Mouse (Mus musculus) macrophage (primary cell): Measurements from ENCODE around the gene Thada. TPM values are rescaled to one million over a fixed set of nuclear protein-coding genes. Genes with fewer than 3 reads are reported as not detected.

Experiments used
- H3K27ac ChIP-seq: fragments of 350-480 bp; formaldehyde crosslinking; 2 replicates; pipeline ENCODE4 v1.9.0; 2021
- H3K36me3 ChIP-seq: fragments of 350-480 bp; formaldehyde crosslinking; 2 replicates; pipeline ENCODE4 v1.9.0; 2021; ENCODE audit errors: inconsistent target
- H3K4me3 ChIP-seq: fragments of 350-480 bp; formaldehyde crosslinking; 2 replicates; pipeline ENCODE4 v1.9.0; 2021; ENCODE audit errors: inconsistent target
- H3K79me2 ChIP-seq: fragments of 350-480 bp; formaldehyde crosslinking; 2 replicates; pipeline ENCODE4 v1.9.0; 2021; ENCODE audit errors: inconsistent target
- WGBS: methylation state at CpG from one replicate; pipeline ENCODE4 v1.1.7; 2026; ENCODE audit warnings: inconsistent platforms; ENCODE audit not compliant: missing documents; 5-methylcytosine and 5-hydroxymethylcytosine counted together
- polyA plus RNA-seq: library from polyadenylated mRNA; stranded (reverse); fragments of 250-400 nt; gene quantifications from 3 replicates; pipeline ENCODE4 v1.2.4, GENCODE M21; 2018; ENCODE audit warnings: inconsistent platforms

Thada gene
- polyA plus RNA-seq, 1 experiment from 2014 or later = 6.0 TPM

DNA sequence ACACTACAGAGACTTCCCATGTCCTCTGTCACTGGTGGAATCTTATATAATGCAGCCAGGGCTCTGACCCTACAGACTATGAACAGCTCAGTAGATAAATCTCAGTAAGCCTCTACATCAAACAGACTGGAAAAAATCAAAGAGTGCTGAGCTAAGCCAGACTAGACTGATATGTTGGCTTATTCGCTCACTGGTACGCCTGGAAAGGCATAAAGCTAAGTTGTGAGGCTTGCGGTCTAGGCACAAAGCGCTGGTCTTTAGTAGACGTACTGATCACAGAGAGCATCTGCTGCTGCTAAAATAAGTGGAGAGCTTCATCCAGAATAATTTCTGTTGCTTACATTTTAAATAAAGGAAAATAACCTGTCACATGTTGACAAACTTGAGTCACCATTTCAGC lies 95.6 kb downstream of the Thada start:
- no peak overlapping the region for H3K4me3 ChIP-seq
- 97% methylated on average over 5 of the region's 5 CpGs for WGBS
- no peaks in the 10 kb centered on the region for H3K79me2 ChIP-seq
- H3K36me3 ChIP-seq = no peaks in the 10 kb centered on the region
- no peak overlapping the region for H3K27ac ChIP-seq

DNA sequence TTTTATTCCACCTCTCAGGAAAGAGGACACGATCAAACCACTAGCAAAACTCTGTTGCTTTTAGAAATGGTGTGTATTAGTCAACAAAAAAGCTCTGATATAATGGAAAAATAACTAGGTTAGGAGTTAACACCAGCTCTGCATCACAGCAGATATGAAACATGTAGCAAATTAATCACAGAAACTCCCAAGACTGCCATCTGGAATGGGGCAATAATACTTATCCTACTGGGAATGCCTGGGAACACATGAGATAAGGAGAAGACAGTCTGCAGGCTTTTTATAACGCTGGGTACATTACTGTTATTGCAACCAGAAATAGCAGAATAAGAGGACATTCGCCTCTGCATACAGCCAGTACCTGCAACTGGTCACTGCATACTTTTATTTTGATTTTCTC lies 96.2 kb downstream of the Thada start:
- no peaks in the 10 kb centered on the region for H3K36me3 ChIP-seq
- H3K79me2 ChIP-seq = no peaks in the 10 kb centered on the region
- WGBS = 92% methylated on average over 3 of the region's 3 CpGs

DNA sequence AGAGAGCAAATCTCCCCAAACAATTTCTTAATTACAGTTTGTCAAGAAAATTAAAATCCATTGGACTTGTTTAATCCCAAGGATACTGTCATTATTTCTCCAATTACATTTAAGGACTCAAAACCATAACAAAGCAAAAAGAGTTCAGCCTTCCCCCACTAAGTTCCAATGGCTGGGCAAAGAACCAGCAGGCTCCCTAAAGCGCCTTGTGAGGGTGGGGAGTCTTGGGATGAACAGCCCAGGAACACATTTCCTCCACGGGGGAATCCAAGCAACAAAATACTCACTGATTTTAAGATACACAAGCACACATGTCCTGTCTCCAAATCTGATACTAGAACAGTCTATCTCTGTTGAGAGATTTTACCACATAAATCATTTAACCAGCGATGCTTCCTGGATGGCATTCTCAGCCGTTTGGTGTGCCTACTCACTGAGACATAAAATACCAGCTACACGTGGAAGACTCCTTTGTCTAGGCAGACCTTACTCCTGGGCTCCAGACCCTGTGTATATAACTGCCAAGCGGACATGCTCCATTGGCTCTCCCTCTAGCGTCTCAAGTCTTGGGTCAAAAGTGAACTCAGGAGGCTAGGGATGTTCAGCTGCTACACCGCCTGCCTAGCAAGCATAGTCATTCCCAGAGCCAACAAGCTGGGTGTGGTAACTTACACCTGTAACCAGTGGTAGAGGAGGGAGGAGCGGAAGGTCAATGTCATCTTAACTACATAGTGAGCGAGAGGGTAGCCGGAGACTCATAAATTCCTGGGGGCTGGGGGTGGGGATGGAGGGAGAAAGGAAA lies 97.6 kb downstream of the Thada start:
- no peaks in the 10 kb centered on the region for H3K36me3 ChIP-seq
- no peak overlapping the region for H3K27ac ChIP-seq
- no peak overlapping the region for H3K4me3 ChIP-seq
- WGBS = 90% methylated on average over 11 of the region's 11 CpGs
- H3K79me2 ChIP-seq = no peaks in the 10 kb centered on the region

More for the DNA sequence above, 96.2 kb downstream of the Thada start:
- Histone ChIP-seq H3K27ac (no peak overlapping the region), H3K4me3 (no peak overlapping the region)

DNA sequence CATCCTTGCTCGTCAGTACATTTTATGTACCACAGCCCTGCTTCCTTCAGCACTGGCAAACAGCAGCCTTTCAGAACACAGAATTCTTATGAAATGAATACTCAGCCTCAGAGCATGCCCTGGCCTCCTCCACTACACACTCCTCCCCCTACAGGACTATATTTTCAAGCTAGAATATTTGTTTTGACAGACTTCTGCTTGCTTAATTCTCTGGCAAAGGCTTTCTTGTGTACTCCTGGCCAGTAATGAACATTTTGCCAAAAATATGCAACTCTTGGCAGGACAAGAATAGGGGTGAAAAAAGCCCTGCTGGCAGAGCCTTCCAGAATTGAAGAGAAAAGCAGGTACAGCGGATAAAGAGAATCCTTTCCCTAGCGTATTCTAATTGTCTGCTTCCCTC lies 98.3 kb downstream of the Thada start:
- 100% methylated on average over 3 of the region's 3 CpGs for WGBS
- Histone ChIP-seq H3K4me3 (no peak overlapping the region), H3K27ac (no peak overlapping the region), H3K36me3 (no peaks in the 10 kb centered on the region), H3K79me2 (no peaks in the 10 kb centered on the region)

DNA sequence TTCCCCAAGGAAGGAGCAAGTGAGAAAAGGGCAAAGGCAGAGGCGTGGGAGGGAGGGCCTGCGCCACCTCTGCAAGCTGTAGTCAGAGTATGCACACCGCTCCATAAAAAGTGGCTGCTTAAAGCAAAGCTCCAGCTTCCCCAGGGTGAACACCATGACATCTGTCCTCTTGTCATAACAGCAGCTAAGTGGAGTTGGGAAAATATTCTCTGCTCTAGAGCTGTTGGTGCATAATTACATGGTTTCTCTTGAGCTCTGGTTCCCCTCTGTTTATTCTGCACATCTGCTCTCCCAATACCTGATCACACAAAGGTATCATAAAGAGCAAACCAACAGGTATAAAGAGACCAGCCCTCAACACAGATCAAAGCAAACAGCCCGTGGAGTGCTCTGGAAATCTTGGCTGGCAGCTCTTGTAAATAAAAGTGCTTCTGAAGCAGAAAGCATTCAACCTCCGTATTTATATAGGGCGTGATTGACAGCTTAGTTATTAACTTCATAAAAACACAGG lies 100.2 kb downstream of the Thada start:
- WGBS = 99% methylated on average over 6 of the region's 6 CpGs
- no peaks in the 10 kb centered on the region for H3K79me2 ChIP-seq
- no peak overlapping the region for H3K4me3 ChIP-seq
- H3K36me3 ChIP-seq = no peaks in the 10 kb centered on the region
- no peak overlapping the region for H3K27ac ChIP-seq

DNA sequence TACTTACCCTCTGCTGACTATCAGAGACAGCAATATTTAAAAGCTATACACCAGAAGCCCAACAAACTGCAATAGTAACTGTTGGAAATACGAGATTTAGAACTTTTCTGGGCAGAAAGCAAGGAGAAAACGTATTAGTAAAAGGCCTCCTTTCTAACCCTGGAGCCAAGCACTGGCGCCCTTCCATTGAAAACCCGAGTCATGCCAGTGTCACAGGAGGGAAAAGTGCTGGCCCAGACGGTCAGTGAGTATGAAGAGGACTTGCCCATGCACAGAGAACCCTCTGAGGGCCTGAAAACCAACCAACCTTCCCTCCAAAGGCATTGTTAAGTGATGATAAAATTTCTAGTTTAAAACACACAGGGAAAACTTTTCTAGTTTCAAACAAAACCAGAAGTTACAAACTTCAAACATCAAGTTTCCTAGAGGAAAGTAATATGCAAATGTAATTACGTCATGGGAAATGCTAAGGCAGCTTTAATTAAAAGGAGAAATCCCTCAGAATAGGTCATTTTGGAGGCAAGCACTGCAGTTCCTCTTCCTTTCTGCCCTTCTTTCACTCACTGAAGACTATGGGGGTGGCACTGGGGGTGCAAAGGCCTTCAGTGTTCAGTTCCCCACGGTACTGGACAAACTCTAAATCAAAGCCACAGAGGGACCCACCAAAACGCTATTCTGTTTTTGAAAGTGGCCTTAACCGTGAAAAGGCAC lies 100.8 kb downstream of the Thada start:
- WGBS = 66% methylated on average over 9 of the region's 9 CpGs
- no peak overlapping the region for H3K4me3 ChIP-seq
- H3K27ac ChIP-seq = no peak overlapping the region
- no peaks in the 10 kb centered on the region for H3K36me3 ChIP-seq
- H3K79me2 ChIP-seq = no peaks in the 10 kb centered on the region

DNA sequence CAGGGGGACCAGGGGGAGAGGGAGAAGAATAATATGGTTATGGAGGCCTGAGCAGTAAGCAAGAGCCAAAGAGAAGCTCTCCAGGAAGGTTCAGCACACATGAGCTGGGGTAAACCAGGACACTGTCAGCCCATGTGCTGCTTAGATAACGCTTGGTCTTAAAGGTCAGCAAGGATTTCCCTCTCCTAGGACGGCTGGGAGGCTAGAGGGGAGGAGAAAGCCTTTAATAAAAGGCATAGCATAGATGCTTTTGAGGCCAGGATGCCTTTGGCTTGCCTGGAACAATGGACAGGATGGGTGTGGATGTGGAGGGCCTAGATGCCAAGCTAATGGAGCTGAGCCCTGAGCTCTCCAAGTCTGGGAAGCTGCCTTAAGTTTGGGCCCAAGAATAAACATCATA lies 102.6 kb downstream of the Thada start:
- 90% methylated on average over 2 of the region's 2 CpGs for WGBS
- no peaks in the 10 kb centered on the region for H3K36me3 ChIP-seq

DNA sequence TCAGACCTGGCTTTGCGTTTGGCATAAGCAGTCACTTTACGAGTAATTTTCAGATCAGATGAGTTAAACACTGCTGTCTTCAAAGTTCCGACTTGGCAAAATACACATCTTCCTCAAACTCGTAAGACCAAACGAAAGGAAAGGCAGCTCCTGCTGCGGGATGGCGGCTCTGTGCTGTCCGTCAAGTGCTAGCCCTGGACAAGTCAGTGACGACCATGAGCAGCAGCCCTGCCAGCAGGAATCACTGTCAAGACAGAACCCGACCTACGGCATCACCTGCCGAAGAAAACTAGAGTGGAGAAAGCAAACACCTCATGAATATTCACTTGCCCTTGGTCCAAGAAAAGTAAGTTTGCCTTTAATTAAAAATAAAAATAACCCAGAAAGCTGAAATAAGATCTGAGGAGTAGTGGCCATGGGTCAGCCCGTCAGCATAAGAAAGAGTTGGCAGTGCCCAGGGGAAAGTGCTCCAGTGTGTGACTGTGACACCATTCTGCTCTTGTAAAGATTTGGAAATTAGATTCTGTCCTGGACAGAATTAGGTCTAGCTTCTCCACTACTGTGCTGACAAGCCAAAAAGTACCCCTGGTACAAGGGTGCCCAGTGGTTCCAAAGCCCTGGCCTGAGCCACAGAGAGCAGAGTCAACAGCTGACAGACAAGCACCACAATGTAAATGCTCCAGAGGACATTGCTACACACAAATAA lies 103.3 kb downstream of the Thada start:
- no peaks in the 10 kb centered on the region for H3K79me2 ChIP-seq
- 94% methylated on average over 13 of the region's 13 CpGs for WGBS
- H3K27ac ChIP-seq = no peak overlapping the region
- H3K4me3 ChIP-seq = no peak overlapping the region
- H3K36me3 ChIP-seq = no peaks in the 10 kb centered on the region

More for the DNA sequence above, 102.6 kb downstream of the Thada start:
- Histone ChIP-seq H3K79me2 (no peaks in the 10 kb centered on the region), H3K4me3 (no peak overlapping the region), H3K27ac (no peak overlapping the region)

DNA sequence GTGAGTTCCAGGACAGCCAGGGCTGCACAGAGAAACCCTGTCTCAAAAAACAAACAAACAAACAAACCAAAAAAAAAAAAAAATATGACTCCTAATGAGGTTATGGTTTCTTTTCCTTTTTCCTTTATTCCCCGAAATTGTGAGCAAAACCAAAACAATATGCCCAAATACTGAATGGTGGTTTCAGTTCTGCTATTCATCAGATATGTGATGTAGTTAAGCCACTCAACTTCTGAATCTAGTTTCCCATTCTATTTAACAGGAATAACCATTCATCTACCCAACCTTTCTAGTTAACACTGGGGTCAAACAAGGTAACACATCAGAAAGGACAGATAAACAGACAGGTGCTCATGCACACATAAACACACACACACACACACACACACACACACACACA lies 105.0 kb downstream of the Thada start:
- Histone ChIP-seq H3K79me2 (no peaks in the 10 kb centered on the region), H3K27ac (no peak overlapping the region), H3K4me3 (no peak overlapping the region), H3K36me3 (no peaks in the 10 kb centered on the region)
- WGBS = no CpG with 5 or more reads among the region's 1 CpGs

DNA sequence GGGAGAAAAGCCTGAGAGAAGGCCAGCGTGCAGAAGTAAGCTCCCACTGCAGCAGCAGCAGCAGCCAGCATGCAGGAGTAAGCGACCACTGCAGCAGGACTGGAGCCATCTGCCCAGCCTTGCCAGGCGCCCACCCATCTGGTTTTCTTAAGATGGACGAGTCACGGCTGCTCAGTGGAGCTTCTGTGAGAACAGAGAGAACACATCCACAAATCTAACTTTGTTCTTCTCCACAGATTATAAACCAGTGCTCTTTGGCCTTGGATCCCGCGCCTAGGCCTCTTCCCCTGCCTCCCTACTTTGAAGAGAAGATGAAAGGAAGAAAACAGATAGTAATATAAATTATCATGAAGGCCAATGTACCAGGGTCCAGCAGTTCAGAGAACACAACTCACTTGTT lies 106.2 kb downstream of the Thada start:
- Histone ChIP-seq H3K79me2 (no peaks in the 10 kb centered on the region), H3K4me3 (no peak overlapping the region), H3K36me3 (no peaks in the 10 kb centered on the region), H3K27ac (no peak overlapping the region)
- 94% methylated on average over 7 of the region's 7 CpGs for WGBS

DNA sequence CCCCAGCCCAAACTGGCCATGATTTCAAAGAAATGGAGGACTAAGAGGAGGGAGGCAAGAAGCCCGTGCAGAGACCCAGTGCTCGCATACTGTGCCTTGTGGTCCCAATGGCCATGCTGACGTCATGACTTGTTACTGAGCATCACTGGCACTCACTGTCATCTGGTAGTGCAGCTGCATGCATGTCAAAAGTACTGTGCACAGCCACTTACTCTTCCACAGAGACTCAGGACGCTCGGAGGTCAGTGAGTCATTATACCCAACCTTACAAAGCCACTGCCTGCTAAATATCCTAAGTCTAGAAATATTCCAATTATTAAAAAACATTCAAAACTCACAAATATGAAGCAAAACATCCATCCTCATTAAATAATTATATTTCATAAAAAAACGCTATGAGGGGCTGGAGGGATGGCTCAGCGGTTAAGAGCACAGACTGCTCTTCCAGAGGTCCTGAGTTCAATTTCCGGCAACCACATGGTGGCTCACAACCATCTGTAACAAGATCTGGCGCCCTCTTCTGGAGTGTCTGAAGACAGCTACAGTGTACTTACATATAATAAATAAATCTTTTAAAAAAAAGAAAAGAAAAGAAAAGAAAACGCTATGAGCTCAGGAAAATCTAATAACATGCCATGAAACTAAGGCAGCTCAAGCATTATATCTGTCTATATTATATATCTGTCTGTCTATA lies 106.9 kb downstream of the Thada start:
- Histone ChIP-seq H3K4me3 (no peak overlapping the region), H3K27ac (no peak overlapping the region), H3K36me3 (no peaks in the 10 kb centered on the region), H3K79me2 (no peaks in the 10 kb centered on the region)
- 96% methylated on average over 7 of the region's 10 CpGs for WGBS

DNA sequence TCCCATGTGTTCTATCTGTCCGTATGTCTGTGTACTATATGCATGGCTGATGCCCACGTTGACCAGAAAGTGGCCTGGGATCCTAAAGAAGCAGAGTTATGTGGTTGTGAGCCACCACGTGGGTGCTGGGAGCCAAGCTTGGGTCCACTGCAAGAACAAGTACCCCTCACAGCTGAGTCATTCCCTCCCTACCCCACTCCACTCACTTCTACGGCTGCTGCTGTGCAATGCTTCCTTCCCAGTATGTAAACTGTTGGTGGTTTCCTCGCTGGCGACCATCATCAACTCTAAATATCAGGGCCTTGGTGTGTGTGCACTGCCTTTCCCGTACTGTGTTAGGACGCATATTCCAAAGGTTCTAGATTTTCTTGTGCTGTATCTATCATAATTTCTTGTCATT lies 108.2 kb downstream of the Thada start:
- no peak overlapping the region for H3K4me3 ChIP-seq
- no peaks in the 10 kb centered on the region for H3K79me2 ChIP-seq
- no peak overlapping the region for H3K27ac ChIP-seq
- WGBS = 65% methylated on average over 8 of the region's 8 CpGs
- no peaks in the 10 kb centered on the region for H3K36me3 ChIP-seq

DNA sequence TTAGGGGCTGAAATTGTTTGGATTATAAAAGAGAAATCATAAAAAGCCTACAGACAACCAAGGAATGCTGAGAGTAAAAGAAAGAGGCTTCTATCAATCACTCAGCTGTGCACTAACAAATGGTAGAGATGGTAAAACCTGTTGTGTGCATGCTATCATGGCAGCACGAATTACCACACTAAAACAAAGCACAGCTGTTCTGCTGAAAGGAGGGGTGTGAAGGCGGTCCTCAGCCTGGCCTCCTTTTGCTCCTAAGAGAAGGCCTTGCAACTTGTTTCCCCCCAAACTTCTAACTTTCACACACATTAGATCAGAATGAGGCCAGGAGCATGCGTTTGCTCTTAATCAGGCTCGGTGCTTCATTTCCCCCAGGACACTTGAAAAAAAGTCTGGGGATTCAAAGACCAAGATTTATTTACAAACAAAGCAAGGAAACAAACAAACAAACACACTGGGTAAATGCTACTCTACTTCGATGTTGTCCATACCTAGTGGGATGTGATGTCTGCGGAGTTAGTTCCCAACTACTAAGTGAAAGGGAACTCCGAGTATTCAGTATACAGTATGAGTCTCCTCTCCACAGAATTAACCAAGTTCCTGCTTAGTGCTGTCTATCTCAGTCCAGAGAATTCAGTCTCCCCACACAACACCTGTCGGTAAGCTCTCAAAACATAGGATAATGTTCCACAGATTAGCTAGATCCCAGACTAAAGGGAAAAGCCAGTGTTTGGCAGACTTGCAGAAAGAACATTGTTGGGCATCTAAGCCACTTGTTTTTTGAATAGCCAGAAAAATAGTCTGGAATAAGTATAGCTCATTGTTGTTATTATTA lies 109.7 kb downstream of the Thada start:
- no peak overlapping the region for H3K27ac ChIP-seq
- H3K79me2 ChIP-seq = no peaks in the 10 kb centered on the region
- no peaks in the 10 kb centered on the region for H3K36me3 ChIP-seq
- H3K4me3 ChIP-seq = no peak overlapping the region
- WGBS = 98% methylated on average over 8 of the region's 8 CpGs

DNA sequence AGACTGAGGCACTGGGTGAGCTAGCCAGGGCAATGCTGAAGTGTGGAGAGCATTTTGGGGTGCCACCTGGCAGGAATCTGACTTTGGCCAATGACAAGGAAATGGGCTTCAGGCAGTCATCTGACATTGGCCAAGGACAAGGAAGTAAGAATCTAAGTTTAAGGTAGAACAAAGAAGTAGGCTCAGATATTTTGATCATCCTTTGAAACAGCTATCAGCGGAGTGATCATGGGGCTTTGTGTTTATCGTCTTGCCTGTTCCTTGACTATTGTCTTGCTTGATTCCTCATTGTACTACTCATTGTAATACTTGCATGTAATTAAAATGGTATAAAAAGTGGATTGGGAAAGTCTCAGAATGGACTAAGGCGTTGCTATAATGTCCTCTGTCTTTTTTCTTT lies 111.0 kb downstream of the Thada start:
- Histone ChIP-seq H3K27ac (no peak overlapping the region), H3K4me3 (no peak overlapping the region), H3K79me2 (no peaks in the 10 kb centered on the region), H3K36me3 (no peaks in the 10 kb centered on the region)
- 91% methylated on average over 3 of the region's 3 CpGs for WGBS
